Mouse (Mus musculus) brain, embryonic 14.5 days (tissue): ENCODE data around the gene M6pr.

Experiments
- CTCF ChIP-seq: fragments of 200-500 bp; IDR thresholded peaks from 2 replicates; pipeline ENCODE4 v1.5.1; 2012; ENCODE audit warnings: inconsistent platforms, mild to moderate bottlenecking, moderate library complexity, borderline replicate concordance; ENCODE audit not compliant: insufficient read depth, insufficient read length; ENCODE audit errors: extremely low read depth
- POLR2A ChIP-seq: fragments of 200-500 bp; IDR thresholded peaks from 2 replicates; pipeline ENCODE4 v1.6.1; 2012; ENCODE audit warnings: mild to moderate bottlenecking, inconsistent platforms, borderline replicate concordance; ENCODE audit not compliant: poor library complexity, insufficient read depth, insufficient read length, severe bottlenecking; ENCODE audit errors: extremely low read depth

DNA sequence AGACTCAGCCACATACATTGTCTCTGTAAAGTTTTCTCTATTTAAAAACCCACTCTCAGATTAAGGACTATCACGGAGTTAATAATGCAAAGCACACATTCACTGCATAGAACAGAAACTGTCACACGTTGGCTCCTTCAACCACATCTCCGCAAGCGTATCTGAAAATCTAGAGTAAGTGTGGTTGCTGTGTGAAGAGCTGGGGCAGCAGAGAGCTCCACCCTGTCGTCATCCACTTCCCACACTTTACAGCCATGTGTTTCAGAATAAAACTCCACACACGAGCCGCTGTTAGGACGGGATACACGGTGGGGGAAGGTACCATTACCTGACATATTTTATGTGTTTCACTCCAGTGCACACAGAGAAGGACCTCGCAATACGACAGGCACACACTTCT lies 38.4 kb upstream of the M6pr start:
- TF ChIP-seq CTCF (no peak), POLR2A (no peak)
